Mouse (Mus musculus) heart, postnatal 0 days (tissue): ENCODE measurements at regions not wholly inside any gene's neighbourhood (a gene's known extent, or its start where the extent isn't known, plus 50 kb on each side); places are given as distances from the start of the nearest gene placed in this dataset.
A peak's percentile ranks its signal among the peaks of the same experiment; 100 is the strongest.

Experiments
- ATAC-seq: fragments of 200-750 bp; cut with Nextera tagmentation; 2 replicates; pipeline ENCODE4 v1.8.0; 2017; ENCODE audit warnings: low read depth, moderate number of reproducible peaks, moderate library complexity; ENCODE audit not compliant: insufficient read depth
- DNase-seq: peaks from one replicate; pipeline ENCODE4 v3.0.0-alpha.2; 2016; ENCODE audit warnings: low spot score
- H3K27ac ChIP-seq: fragments of 300-500 bp; sonication (generic); 2 replicates; pipeline ENCODE4 v1.5.1; 2014; ENCODE audit warnings: low read depth, mild to moderate bottlenecking
- H3K27me3 ChIP-seq: fragments of 300-500 bp; sonication (generic); 2 replicates; pipeline ENCODE4 v1.6.1; 2014; ENCODE audit warnings: low read length, mixed read lengths; ENCODE audit not compliant: control insufficient read depth, insufficient read depth
- H3K36me3 ChIP-seq: fragments of 300-500 bp; sonication (generic); replicated peaks from 2 replicates; pipeline ENCODE4 v1.6.1; 2014; ENCODE audit warnings: low read length, mixed read lengths; ENCODE audit not compliant: control insufficient read depth, insufficient read depth
- H3K4me1 ChIP-seq: fragments of 300-500 bp; sonication (generic); 2 replicates; pipeline ENCODE4 v1.6.1; 2014; ENCODE audit warnings: antibody characterized with exemption; ENCODE audit not compliant: control insufficient read depth, insufficient read depth
- H3K4me2 ChIP-seq: fragments of 300-500 bp; sonication (generic); 2 replicates; pipeline ENCODE4 v1.6.1; 2014; ENCODE audit warnings: low read depth, mild to moderate bottlenecking, low read length, moderate library complexity
- H3K4me3 ChIP-seq: fragments of 300-500 bp; sonication (generic); 2 replicates; pipeline ENCODE4 v1.5.1; 2014; ENCODE audit warnings: low read depth, low read length
- H3K9ac ChIP-seq: fragments of 300-500 bp; sonication (generic); replicated peaks from 2 replicates; pipeline ENCODE4 v1.6.1; 2014; ENCODE audit warnings: low read depth, low read length, mixed read lengths
- H3K9me3 ChIP-seq: fragments of 300-500 bp; sonication (generic); replicated peaks from 2 replicates; pipeline ENCODE4 v1.6.1; 2016; ENCODE audit warnings: low read length; ENCODE audit not compliant: control insufficient read depth
- CTCF ChIP-seq: IDR thresholded peaks from 2 replicates; pipeline ENCODE4 v1.5.1; 2016; ENCODE audit warnings: antibody characterized with exemption, control low read depth, low read depth
- EP300 ChIP-seq: IDR thresholded peaks from 2 replicates; pipeline ENCODE4 v1.6.1; 2016; ENCODE audit warnings: antibody characterized with exemption, low read depth
- WGBS: fragments of 180-500 bp; shearing (Covaris S2); extraction: QIAGEN DNeasy Blood & Tissue Kit; methylation state at CpG from one replicate; pipeline ENCODE4 v1.1.7; 2014; 5-methylcytosine and 5-hydroxymethylcytosine counted together

DNA sequence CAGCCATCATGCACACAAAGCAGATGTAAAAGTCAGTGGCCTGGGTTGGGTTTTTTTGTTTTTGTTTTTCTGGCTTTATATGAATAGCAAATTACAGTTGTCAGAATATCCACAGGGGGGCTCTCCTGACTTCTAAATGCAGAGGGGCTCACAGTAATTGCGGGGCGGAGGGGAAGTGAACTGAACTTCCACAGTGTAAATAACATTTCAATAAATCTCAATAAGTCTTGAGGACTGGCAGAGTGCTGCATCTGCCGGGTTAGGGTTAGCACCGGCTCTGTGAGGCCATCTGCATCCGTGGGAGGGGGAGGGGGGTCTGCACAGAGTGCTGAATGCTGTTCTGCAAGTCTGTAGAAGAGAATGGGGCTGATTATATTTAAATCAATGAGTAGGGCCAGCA, 50.3 kb upstream of the Arl4c start:
- peak; percentile 39 for DNase-seq
- H3K27me3 ChIP-seq = no peaks in the 10 kb centered on the region
- peaks cover 3% of the 10 kb centered on the region for H3K4me1 ChIP-seq
- ATAC-seq = no peak
- H3K4me3 ChIP-seq = no peak overlapping the region
- WGBS = 14% methylated on average over 5 of the region's 5 CpGs
- no peaks in the 10 kb centered on the region for H3K9me3 ChIP-seq
- no peak for TF ChIP-seq EP300
- TF ChIP-seq CTCF = peak; percentile 59
- H3K27ac ChIP-seq = no peak overlapping the region
- H3K4me2 ChIP-seq = no peak overlapping the region
- no peaks in the 10 kb centered on the region for H3K36me3 ChIP-seq
- H3K9ac ChIP-seq = no peak overlapping the region

DNA sequence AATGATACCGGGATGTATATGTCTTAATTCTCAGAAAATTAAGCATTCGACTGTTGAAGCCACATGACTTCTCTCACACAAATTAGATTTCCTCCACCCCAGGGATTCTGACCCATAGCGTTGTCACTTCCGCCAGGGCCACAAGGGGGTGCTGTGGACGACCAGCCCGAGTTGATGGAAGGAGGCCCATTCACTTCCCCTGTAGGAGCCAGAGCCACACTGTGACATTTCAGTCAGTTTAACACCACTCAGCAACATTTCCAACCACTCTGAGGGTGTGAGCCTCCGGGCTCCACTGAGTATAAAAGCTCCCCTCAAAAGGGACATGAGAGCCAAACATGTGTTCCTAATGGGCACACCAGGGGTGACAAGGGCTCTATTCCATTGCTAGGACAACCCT, 54.6 kb upstream of the Arl4c start:
- ATAC-seq (peak; percentile 61), DNase-seq (peak; percentile 23)
- H3K4me1 ChIP-seq = peaks cover 3% of the 10 kb centered on the region
- no peaks in the 10 kb centered on the region for H3K9me3 ChIP-seq
- TF ChIP-seq EP300 (no peak), CTCF (peak; percentile 60)
- no peaks in the 10 kb centered on the region for H3K36me3 ChIP-seq
- no peak overlapping the region for H3K9ac ChIP-seq
- H3K27me3 ChIP-seq = no peaks in the 10 kb centered on the region
- peak overlapping the region; percentile 49 for H3K27ac ChIP-seq
- no peak overlapping the region for H3K4me2 ChIP-seq
- H3K4me3 ChIP-seq = no peak overlapping the region
- 66% methylated on average over 7 of the region's 7 CpGs for WGBS

DNA sequence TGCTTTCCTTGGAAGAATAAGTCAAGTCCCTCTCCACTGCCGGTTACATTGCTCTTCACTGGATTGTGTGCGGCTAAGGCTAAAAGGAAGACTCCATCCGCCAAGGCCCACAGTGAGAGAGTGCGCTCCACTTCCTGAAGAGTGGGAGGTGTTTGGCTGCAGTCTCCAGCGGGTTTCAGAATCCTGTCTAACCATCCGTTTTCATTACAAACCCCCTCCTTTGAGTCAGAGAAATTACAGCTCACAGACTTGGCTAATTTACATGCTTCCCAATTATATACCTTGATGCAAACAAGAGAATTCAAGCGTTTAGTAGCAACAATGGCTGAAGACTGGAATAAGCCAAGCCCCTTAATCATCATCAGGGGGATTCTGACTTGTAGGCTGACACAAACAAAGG, 55.1 kb upstream of the Arl4c start:
- H3K36me3 ChIP-seq = no peaks in the 10 kb centered on the region
- H3K9me3 ChIP-seq = no peaks in the 10 kb centered on the region
- peak overlapping the region; percentile 49 for H3K27ac ChIP-seq
- TF ChIP-seq CTCF (no peak), EP300 (no peak)
- DNase-seq (peak; percentile 11), ATAC-seq (no peak)
- H3K4me1 ChIP-seq = peaks cover 3% of the 10 kb centered on the region
- no peaks in the 10 kb centered on the region for H3K27me3 ChIP-seq
- H3K4me3 ChIP-seq = no peak overlapping the region
- WGBS = 55% methylated on average over 7 of the region's 7 CpGs
- H3K9ac ChIP-seq = no peak overlapping the region
- H3K4me2 ChIP-seq = no peak overlapping the region

- WGBS = 23% methylated on average over 3 of the region's 3 CpGs
- Histone ChIP-seq H3K4me1 (peaks cover 3% of the 10 kb centered on the region), H3K4me3 (no peak overlapping the region), H3K27me3 (no peaks in the 10 kb centered on the region), H3K27ac (no peak overlapping the region), H3K9me3 (no peaks in the 10 kb centered on the region), H3K4me2 (no peak overlapping the region), H3K9ac (no peak overlapping the region), H3K36me3 (no peaks in the 10 kb centered on the region)
- DNase-seq (no peak), ATAC-seq (no peak)
- TF ChIP-seq EP300 (no peak), CTCF (no peak)
Measured at GRCm38 (mm10) chr1:88757746-88758145, 55.7 kb upstream of the Arl4c start.

DNA sequence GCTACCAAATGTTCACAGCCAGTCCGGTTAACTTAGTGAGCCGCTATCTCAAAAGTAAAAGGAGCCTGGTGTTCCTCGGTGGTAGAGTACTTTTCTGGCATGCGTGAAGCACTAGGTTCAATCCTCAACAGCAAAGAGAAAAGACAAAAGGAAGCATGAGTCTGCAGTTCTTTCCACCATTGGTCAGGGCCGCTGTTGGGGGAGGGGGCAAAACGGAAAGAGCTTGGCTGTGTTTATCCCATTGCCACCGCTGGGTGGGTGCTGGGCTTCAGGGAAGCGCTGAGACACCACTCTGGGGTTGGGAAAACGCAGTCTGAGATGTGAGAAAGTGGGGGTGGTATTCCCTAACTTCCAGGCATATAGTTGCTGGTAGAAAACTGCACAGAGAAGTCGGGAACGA, 58.6 kb upstream of the Arl4c start:
- H3K4me1 ChIP-seq = peaks cover 3% of the 10 kb centered on the region
- no peak overlapping the region for H3K9ac ChIP-seq
- 61% methylated on average over 11 of the region's 11 CpGs for WGBS

DNA sequence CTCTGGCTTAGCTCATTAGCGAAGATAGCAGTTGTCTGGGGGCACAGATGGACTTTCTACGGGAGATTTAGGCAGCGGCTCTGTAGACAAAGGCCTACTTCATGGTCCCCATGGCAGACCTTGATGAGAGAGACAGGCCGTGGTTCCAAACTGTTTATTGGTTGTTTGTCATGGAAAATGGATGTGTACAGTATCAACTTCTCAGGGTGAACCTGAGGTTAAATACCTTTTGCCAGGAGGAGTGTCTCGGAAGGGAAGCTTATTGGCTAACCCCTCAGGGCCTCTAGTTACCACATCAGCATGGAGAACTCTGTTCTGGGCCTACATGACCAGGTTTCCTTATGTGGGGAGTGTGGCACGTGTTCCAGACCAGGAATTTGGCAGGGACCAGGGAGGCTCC, 59.1 kb upstream of the Arl4c start:
- TF ChIP-seq CTCF = no peak
- TF ChIP-seq EP300 = no peak
- H3K27ac ChIP-seq = no peak overlapping the region
- no peak overlapping the region for H3K4me2 ChIP-seq
- H3K27me3 ChIP-seq = no peaks in the 10 kb centered on the region
- H3K4me1 ChIP-seq = peaks cover 3% of the 10 kb centered on the region
- no peak overlapping the region for H3K9ac ChIP-seq
- ATAC-seq = no peak
- H3K4me3 ChIP-seq = no peak overlapping the region
- H3K36me3 ChIP-seq = no peaks in the 10 kb centered on the region
- no peak for DNase-seq
- H3K9me3 ChIP-seq = no peaks in the 10 kb centered on the region
- 79% methylated on average over 6 of the region's 6 CpGs for WGBS

More for the DNA sequence above, 58.6 kb upstream of the Arl4c start:
- no peaks in the 10 kb centered on the region for H3K27me3 ChIP-seq
- TF ChIP-seq EP300 (no peak), CTCF (no peak)
- H3K36me3 ChIP-seq = no peaks in the 10 kb centered on the region
- H3K27ac ChIP-seq = no peak overlapping the region
- DNase-seq (no peak), ATAC-seq (no peak)
- H3K4me3 ChIP-seq = no peak overlapping the region
- H3K9me3 ChIP-seq = no peaks in the 10 kb centered on the region
- H3K4me2 ChIP-seq = no peak overlapping the region
